Mouse (Mus musculus) bone marrow macrophage, adult 2 months (primary cell): Measurements from ENCODE around the gene Cpeb4.

Experiments used
- CTCF ChIP-seq: IDR thresholded peaks from 2 replicates; pipeline ENCODE4 v1.5.1; 2012; ENCODE audit warnings: low read depth, mild to moderate bottlenecking, low read length, moderate library complexity
- POLR2A ChIP-seq: IDR thresholded peaks from 2 replicates; pipeline ENCODE4 v1.6.1; 2012; ENCODE audit warnings: mild to moderate bottlenecking, low read depth, low read length, borderline replicate concordance

GRCm38 (mm10) chr11:31940898-31941639 is 69.1 kb downstream of the Cpeb4 start:
- TF ChIP-seq CTCF (no peak), POLR2A (no peak)
